Mouse (Mus musculus) B cell, adult 2 months (primary cell): ENCODE measurements around the gene Grk6.
A peak's percentile ranks its signal among the peaks of the same experiment; 100 is the strongest.

ENCODE experiments used
- DNase-seq, 2 experiments: peaks; one replicate each; pipeline ENCODE4 v3.0.0; 2022

Grk6 gene

DNA sequence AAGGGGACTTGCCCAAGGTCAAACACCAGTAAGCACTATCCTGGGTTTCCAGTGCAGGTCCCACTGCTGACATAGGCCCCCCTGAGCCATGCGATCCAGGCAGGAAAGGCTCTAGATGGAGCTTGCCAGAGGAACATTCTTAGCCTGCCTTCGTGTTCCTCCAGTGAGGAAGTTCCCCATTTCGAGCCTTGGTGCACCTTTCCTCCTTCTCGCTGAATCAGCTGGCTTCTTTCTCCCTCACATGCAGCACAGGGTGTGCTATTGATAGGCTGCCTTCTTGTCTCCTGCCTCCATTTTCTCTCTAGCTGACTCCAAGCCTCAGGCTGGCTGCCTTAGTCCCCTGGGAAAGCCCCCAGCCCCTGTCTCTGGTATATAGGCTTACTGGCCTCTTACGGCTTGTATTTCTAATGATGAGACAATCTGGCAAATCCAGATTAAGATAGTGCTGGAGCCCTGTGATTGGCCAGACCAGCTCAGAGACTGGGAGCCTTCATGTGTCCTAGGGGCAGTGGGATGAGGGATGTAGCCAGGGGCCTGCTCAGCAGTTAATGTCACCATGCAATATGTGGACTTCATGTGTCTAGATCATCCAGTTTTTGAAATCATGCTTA is 21.1 kb downstream of the Grk6 start:
- no peak for DNase-seq

DNA sequence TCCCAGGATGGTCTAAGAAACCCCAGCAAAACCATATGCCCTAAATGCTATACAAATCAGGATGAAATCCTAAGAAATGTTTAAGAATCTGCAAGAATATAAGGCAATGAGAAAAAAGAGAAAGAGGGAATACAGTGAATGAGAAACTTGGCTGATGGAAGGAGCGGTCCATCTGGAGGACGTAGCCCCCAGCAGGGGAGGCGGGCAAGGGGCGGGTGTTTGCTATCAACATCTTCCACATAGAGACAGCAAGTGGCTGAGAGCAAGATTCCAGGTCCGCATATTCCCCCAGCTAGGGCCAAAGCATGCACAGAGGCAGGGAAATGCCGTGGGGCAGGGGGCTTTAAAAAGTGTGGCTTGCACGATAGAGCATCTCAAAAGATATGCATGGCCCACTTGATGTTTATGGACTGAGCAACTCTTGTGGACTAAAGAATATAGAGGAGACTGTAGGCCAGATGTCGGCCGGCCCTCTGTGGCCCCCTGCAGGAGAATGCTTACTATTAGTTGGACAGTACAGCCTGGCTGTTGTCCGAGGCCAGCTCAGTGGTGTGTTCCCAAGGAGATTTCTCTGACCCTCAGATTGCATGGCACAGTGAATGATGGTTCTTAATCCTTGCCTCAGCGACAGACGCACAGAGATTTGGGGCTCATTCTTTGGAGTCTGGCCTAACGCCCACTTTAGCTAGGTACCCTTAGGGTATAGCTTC is 24.1 kb downstream of the Grk6 start:
- DNase-seq, result peak; percentile 42 to 51

DNA sequence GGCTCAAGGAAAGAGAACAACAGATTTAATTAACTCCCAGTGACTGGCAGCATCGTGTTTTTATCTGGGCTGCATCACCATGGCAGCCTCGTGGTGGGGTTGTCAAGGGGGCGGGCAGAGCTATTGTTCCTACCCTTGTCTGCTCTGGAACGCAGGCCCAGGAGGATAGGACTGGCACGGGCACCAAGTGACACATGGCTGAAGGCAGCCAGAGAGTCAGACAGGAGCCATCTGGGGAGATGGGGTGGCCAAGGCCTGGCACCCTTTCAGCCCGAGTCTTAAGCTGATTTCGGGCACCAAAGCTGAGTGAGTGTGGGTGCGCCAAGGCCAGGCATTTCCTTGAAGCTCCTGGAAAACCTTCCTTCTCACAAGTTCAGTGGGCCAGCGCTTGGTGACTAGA is 25.5 kb downstream of the Grk6 start:
- DNase-seq, result no peak

DNA sequence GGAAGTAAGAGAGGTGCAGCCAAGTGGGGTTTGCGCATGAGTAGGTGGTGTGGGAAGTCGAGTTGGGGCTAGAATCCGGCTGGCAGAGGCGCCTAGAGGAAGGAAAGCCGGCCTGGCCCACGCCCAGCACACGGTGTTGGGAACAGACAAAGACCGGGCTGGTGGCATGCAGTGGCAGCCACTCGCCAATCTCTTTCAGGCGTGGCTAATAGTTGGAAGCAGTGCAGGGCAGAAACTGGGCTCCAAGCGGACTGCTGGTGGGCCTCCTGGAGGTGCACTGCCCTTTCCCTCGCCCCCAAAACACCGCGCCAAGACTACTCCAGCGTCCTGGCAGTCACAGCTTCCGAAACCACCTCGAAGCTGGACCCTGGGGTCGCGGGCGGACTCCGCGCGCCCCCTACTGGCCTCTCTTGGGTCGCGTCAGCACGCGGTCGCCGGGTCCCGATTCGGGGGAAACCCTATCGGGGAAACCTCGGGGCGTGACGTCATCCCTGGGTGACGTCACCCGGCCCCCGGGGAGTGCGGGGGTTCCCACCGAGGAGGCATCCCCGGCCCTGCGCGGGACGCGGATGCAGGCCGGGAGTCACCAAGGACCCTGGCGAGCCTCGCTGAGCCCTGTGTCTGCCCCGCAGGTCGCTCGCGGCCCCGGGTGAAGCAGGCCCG is 26.4 kb downstream of the Grk6 start:
- peak; percentile 94 to 96 for DNase-seq

DNA sequence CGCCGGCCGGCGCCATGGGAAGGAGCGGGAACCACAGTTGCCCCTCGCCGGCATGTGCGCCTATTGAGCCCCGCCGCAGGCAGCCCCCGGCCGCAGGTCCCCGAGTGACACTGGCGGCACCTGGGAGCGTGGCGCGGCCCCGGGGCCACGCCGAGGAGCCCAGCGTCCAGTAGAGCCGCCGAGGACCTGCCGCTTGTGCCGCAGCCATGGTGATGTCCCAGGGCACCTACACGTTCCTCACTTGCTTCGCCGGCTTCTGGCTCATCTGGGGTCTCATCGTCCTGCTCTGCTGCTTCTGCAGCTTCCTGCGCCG is 26.9 kb downstream of the Grk6 start:
- DNase-seq, result no peak

DNA sequence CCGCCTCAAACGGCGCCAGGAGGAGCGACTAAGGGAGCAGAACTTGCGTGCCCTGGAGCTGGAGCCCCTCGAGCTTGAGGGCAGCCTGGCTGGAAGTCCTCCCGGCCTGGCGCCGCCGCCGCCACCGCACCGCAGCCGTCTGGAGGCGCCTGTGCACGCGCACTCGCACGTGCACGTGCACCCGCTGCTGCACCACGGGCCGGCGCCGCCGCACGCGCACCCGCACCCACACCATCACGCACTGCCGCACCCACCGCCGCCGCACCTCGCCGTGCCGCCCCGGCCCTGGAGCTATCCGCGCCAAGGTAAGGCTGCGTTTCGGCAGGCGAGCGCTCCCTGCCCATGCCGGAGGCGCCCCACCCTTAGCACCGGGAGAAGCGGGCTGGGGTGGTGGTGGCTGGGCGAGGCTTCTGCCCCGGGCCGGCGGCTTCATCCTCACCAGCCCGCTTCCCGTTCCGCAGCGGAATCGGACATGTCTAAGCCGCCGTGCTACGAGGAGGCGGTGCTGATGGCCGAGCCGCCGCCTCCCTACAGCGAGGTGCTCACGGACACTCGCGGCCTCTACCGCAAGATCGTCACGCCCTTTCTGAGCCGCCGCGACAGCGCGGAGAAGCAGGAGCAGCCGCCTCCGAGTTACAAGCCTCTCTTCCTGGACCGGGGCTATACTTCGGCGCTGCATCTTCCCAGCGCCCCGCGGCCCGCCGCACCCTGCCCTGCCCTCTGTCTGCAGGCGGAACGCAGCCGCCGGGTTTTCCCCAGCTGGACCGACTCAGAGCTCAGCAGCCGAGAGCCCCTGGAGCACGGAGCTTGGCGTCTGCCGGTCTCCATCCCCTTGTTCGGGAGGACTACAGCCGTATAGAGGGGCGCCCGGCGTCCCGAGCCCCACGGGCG is 27.5 kb downstream of the Grk6 start:
- peak; percentile 64 to 67 for DNase-seq

DNA sequence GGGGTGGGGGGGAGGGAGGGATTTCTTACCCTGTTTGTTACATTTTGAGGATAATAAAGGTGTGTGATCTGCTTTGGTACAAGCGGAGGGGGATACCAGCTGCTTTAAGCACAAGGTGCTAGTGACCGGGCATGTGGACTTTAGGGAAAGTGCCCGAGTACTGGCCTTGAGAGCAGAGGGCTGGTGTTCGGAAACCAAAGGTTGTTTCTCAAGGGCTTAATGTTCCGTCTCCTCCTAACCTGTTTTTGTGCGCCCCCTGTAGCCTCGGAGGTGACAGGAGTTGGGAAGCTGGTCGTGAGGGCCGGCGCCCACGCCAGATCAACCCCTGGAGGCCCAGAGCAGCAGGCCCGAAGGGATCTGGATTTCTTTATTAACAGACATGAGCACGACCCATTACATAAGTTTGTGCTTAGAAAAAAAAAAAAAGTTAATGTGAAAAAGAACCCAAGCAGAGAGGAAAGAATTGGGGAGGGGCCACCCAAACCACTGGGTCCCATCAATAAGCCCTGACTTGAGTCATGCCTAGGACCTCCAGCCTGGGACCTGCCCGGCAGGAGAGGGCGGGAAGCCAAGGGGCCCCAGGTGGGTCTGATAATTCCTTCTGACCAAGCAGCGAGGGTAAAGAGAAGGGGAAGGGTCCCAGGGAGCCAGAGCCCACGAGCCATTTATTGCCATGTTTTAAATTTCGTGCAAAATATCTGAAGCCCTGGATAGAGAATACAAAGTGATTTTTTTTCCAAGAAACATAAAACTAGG is 28.4 kb downstream of the Grk6 start:
- DNase-seq, result no peak

DNA sequence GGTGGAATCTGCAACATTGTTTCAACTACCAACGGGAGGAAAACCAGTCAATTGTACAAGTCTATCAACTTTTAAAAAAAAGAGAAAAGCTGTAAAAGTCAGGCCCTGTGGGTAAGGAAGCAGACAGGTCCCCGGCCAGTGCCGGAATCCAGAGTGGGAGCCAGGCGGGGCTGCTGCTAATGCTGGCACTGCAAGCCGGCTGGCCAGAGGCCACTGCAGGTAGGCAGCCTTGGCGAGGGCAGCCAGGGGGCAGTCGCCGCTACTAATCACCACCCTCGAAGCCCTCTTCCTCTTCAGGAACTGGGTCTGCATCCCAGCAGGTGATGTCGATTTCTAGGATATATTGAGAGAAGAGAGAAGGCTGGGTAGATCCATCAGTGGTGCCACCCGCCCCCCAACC is 29.1 kb downstream of the Grk6 start:
- no peak for DNase-seq

DNA sequence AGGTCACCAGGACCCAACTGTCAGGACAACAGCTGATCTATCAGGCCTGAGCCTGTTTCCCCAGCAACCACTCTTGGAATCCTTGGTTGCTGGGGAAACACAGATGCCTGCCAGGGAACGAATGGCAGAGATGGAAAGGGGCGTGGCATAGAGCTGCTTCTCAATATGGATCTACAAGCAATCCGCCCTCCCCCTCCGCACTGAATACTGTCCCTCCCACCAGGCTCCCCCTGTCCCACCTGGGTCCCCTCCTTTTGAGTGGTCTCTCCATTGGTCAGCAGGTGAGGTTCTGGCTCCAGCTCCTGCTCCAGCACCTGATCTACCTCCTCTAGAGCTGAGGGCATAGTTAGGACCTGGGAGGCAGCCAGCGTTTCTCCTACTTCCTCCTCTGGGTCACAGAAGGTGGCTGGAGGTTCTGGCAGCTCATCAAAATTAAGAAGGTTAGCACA is 29.8 kb downstream of the Grk6 start:
- DNase-seq, result peak in 1 of 2 experiments; percentile 26

DNA sequence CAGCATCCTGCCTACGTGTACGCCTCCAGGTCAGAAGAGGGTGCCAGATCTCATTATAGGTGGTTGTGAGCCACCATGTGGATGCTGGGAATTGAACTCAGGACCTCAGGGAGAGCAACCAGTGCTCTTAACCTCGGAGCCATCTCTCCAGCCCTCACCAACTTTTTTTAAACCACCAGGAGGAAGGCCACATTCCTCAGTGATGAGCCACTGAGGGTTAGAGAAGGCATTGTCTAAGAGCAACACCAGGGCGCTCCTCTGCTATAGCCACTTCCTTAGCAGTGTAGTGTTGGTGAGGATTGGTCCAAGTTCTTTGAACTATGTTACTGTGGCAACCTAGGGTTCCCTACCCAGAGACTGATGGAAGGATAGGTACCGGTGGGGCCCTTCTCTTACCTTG is 30.9 kb downstream of the Grk6 start:
- DNase-seq, result no peak

DNA sequence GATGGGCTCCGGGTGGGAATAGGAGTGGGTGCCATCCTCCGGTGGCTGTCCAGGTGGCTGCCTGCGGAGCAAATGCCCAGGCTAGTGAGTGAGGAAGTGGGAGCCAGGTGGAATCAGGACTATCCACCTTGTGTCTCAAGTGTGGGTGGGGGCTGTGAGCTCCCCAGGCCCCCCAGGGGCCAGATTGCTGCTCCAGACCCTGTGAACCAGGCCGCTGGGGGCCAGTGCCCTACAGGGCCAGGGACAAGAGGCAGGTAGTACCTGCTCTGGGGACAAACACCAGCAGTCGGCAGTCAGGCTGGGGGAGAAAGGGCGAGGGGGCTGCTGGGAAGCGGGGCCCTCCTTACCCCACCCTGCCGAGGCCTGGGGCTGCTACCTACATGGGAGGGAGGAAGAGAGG is 31.4 kb downstream of the Grk6 start:
- DNase-seq, result no peak

DNA sequence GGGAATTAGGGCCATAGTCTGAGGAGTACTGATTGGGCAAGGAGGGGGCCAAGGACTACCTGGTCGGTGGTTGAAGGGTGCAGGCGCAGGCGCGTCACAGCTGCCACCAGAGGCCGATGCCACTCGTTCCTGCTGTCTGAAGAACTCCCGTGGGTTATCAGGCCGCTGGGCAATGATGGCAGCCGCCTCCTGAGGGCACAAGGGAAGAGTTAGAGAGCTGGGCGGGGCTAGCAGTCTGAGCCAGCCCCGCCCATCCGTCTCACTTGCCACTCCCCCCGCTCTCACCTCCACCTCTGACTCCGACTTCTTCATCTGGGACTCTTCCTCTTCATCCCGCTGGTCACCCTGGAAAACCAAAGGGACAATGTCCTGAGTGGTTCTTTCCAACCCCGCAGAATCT is 32.6 kb downstream of the Grk6 start:
- no peak for DNase-seq

DNA sequence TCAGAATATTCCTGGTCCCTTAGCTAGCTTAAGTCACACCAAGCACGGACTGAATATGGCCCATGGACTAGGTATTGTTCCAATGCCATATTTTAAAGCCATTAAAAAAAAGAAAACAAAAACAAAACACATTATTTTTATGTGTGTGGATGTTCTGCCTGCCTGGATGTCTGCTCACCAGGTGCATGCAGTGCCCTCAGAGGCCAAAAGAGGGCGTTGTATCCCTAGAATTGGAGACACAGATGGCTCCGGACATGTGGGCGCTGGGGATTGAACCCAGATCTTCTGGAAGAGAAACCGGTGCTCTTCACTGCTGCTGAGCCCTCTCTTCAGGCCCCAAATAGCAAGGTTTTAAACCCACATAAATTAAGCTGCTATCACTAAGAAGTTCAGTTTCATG is 33.2 kb downstream of the Grk6 start:
- DNase-seq, result peak; percentile 63 to 67

DNA sequence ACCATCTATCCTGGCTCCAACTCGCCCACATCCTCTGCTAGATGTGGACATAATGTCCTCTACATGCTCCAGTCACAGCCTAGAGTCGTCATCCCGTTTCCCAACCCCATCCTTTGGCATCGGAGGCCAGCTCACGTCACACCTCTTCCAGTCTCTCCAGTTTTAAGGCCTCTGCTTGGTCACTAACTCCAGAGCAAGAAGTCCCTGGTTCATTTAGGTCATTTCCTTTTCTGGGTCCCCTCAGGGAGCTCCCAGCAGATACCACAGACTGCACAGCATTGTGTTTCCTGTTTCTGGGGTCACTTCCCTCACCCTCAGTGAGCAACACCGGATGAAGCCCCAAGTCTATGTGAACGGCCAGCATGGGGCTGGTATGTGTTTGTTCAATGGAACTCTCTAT is 34.1 kb downstream of the Grk6 start:
- peak in 1 of 2 experiments; percentile 56 for DNase-seq

DNA sequence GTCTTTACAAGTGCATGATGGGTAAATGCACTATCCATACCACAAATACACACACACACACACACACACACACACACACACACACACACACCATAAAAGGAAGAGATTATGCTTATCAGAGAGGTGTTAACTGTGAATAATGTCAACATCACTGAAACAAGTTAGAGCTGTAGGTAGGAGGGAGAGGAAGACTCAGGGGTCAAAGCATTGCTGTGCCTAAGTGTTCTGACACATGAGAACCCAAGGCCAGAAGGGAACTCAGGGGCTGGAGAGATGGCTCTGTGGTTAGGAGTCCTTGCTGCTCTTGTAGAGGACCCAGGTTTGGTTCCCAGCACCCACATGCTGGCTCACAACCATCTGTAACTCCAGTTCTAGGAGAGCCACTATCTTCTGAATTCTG is 35.1 kb downstream of the Grk6 start:
- no peak for DNase-seq

DNA sequence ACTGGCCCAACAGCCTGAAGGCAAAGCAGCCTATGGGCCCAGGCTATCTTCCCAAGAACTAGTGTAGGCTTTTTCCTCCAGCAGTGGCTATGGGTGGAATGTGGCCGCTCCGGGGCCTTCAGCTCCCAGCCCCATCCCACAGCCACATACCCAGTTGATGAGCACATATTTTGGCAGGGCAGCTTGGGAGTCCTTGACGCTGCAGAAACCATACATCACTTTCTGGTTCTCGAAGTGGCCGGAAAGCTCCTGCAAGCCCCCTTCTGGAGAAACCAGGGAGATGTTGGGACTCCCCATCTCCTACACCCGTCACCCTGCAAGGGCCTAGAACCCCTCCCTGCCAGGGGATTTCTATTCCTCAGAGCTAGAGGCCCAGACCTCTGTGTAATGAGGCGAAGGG is 37.7 kb downstream of the Grk6 start:
- no peak for DNase-seq

DNA sequence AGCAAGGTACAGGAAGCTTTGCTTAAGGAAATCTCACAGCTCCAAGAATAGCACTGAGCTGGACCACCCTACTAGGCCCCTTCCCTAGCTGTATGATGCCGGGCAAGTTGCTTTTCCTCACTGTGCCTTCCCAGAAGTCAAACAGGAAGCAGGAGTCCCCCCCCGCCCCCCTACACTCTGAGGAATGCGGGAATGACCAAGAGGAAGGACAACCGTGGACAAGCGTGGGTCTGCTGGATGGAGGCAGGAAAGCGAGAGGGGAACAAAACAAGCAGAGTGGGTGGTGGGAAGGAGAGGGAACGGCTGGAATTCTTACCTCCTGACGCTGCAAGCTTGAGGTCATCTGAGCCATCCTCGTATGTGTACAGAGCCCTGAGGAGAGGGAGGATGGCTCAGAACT is 38.2 kb downstream of the Grk6 start:
- DNase-seq, result no peak

DNA sequence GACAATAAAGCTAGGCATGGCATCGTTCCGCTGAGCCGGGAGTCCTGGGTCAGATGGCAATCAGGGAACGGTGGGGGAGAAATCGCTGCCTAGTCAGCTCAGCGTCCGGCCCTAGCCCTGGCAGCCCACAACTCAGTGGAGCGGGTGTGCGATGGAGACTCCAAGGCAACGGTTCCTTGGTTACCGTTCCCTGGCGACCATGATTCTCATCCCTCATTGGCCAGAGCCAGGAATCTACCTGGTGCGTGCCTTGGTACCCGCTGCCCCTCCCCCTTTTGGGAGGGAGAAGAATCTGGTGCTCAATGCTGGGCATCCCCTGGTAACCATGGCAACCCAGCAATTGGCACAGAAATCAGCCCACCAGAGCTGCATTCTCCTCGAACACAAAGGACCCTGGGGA is 38.7 kb downstream of the Grk6 start:
- peak in 1 of 2 experiments; percentile 18 for DNase-seq

DNA sequence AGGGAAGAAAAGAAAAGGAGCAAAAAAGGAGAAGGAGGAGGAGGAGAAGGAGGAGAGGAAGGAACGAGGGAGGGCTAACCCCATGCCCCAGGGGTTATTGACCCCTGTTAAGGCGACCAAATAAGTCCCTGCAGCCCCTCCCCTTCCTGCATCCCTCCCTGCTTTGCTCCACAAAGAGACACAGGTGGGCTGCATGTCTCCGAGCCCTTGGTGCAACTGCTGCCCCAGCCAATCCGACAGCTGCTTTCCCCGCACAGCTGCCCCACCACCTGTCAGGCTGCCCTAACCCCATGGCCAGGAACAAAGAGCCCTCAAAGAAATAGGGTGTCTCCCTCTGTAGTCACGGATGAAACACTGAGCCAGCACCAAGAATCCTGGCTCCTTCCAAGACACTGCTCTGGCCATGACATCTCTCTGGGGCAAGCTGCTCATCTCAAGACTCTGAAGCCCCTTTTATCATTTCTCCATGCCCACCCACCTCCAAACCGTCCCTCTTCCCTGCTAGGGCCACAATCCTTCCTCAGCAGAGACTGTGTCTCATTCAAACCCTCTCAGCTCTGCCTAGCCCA is 39.7 kb downstream of the Grk6 start:
- no peak for DNase-seq

DNA sequence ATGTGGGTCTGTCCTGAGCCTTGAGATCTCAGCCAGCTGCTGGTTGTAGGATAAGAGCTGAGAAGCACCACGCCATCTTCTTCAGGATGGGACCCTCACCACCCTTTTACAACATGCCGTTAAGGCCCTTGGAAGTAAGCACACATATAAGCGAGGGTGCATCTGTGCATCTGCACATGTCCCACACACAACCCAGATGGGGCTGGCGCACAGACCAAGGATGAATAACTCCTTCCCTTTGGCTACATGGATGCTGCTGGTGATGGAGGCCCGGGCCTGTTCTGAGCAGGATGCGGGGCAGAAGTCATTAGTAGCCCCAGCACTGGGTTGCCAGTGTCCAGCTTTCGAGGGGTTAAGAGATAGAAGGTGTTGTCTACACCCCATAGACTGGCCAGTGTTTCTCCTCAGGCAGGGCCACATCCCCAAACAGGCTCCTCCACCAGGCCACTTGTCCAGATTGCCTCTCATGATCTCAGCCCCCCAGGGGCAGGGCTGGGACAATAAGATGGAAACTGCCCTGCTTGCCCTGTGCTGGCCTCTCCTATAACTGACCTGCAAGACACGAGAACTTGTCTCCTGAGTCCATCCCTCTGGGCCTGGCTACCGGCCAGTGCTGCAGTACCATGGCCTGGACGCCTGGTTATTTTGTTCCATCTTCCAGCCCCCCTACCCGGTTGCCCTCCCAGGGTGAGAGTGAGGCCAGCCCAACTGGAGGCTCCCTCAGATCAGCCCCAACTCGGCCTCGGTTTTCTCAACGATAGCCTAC is 41.3 kb downstream of the Grk6 start:
- no peak for DNase-seq

DNA sequence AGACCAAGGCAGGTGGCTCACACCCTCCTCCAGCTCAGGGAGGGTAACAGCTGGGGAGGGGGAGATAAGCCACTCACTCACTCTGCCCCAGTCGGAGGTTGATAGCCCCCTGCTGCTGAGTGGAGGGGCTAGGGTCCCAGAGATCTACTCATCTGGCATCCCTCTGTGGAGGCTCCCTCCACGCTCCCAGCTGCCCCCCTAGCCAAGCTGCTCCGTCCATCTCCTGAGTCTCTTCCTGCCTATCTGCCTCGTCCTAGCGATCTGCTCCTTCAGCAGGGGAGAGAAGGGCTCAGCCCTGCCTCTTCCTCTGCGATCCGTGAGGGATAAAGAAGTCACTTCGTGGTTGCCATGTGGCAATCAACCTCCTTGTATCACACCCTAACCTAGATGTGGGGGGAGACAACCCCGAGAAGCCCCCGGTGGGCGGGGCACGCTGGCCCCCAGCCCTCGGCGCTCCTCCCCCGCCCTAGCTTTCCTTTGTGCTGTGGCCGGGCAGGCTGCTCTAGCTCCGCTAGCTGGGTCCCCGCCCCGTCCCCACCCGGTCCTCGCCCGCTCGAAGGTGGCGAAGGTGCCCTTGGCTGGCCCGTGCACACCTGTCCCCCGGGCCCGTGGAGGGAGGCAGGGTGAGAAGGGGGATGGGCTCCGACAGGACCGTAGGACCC is 42.2 kb downstream of the Grk6 start:
- peak in 1 of 2 experiments; percentile 36 for DNase-seq
